Mouse (Mus musculus): Measurements from ENCODE around the gene Cmtm1.

DNA sequence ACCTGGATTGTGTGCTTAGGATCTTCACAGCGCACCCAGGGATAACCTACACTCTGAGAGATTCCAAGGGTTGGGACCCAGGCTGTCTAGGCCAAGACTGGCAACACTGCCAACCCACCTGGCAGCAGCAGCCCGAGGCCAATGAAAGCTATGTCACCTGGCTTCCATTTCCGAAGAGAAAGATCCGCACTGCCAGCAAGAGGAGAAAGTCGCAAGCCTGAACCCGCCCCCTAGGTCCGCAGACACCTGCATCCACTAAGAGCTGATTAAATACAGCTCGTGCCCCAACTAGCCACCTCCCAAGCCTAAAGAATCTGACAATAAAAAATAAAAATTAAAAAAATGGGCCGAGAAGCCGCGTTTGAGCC lies 62.1 kb downstream of the Cmtm1 start:
- TF ChIP-seq CTCF (IDR thresholded peaks at IDR 0.05; ENCODE audit: low read depth) = no peak
- TF ChIP-seq EP300 (IDR thresholded peaks at IDR 0.05; ENCODE audit: low read depth) = no peak

Measured in liver, embryonic 14.5 days (tissue).